Mouse (Mus musculus) bone marrow, adult 2 months (tissue): ENCODE data around the gene Cenpm. TPM values are rescaled to one million over a fixed set of nuclear protein-coding genes. Genes with fewer than 3 reads are reported as not detected.

Source experiments
- H3K27ac ChIP-seq: fragments of 200-500 bp; 2 replicates; pipeline ENCODE4 v1.5.1; 2012; ENCODE audit warnings: low read depth, mild to moderate bottlenecking, control low read depth, inconsistent platforms, low read length; ENCODE audit not compliant: control insufficient read depth, poor library complexity, insufficient read depth
- H3K4me1 ChIP-seq: fragments of 200-500 bp; 2 replicates; pipeline ENCODE4 v1.6.1; 2011; ENCODE audit warnings: low read length; ENCODE audit not compliant: control insufficient read depth, insufficient read depth
- H3K4me3 ChIP-seq: fragments of 200-500 bp; replicated peaks from 2 replicates; pipeline ENCODE3; 2011; ENCODE audit warnings: mild to moderate bottlenecking, low read depth, low read length, control low read depth; ENCODE audit not compliant: control insufficient read depth
- CTCF ChIP-seq: fragments of 200-500 bp; IDR thresholded peaks from 2 replicates; pipeline ENCODE4 v1.5.1; 2011; ENCODE audit warnings: low read length, control low read depth; ENCODE audit not compliant: control insufficient read depth, insufficient read depth
- POLR2A ChIP-seq: fragments of 200-500 bp; IDR thresholded peaks from 2 replicates; pipeline ENCODE4 v1.6.1; 2011; ENCODE audit warnings: low read depth, mild to moderate bottlenecking, control low read depth, low read length, borderline replicate concordance; ENCODE audit not compliant: control insufficient read depth
- WGBS: fragments of 180-500 bp; shearing (Covaris S2); methylation state at CpG from one replicate; pipeline ENCODE4 v1.1.7; 2018; 5-methylcytosine and 5-hydroxymethylcytosine counted together
- polyA plus RNA-seq: library from polyadenylated mRNA; stranded (reverse); fragments of >200 nt; gene quantifications from 2 replicates; pipeline ENCODE4 v1.2.4, GENCODE M21; 2011; ENCODE audit warnings: low replicate concordance; ENCODE audit not compliant: missing spikeins, insufficient read depth, insufficient read length

The Cenpm gene
- polyA plus RNA-seq, 1 experiment, result 21.2 TPM

- H3K27ac ChIP-seq, result no peak overlapping the region
- peaks cover 15% of the 10 kb centered on the region for H3K4me1 ChIP-seq
- TF ChIP-seq POLR2A, result no peak
- no peak for TF ChIP-seq CTCF
- WGBS, result 81% methylated on average over 1 of the region's 1 CpGs
- H3K4me3 ChIP-seq, result no peak overlapping the region
These were observed 56.6 kb downstream of the Cenpm start for GRCm38 (mm10) chr15:82187924-82188323.

GRCm38 (mm10) chr15:82187401-82187800 lies 57.1 kb downstream of the Cenpm start:
- 87% methylated on average over 4 of the region's 4 CpGs for WGBS
- Histone ChIP-seq H3K4me3 (no peak overlapping the region), H3K4me1 (peaks cover 15% of the 10 kb centered on the region), H3K27ac (peak overlapping the region; percentile 74)
- TF ChIP-seq POLR2A (no peak), CTCF (no peak)

GRCm38 (mm10) chr15:82186931-82187330 lies 57.6 kb downstream of the Cenpm start:
- no peak for TF ChIP-seq POLR2A
- no peak for TF ChIP-seq CTCF
- Histone ChIP-seq H3K4me1 (peaks cover 15% of the 10 kb centered on the region), H3K27ac (peak overlapping the region; percentile 84), H3K4me3 (no peak overlapping the region)
- WGBS, result 8% methylated on average over 5 of the region's 5 CpGs

GRCm38 (mm10) chr15:82186131-82186530 lies 58.4 kb downstream of the Cenpm start:
- TF ChIP-seq CTCF (no peak), POLR2A (no peak)
- 72% methylated on average over 14 of the region's 14 CpGs for WGBS
- peak overlapping the region; percentile 74 for H3K27ac ChIP-seq
- no peak overlapping the region for H3K4me3 ChIP-seq
- H3K4me1 ChIP-seq, result peaks cover 15% of the 10 kb centered on the region

GRCm38 (mm10) chr15:82185062-82185783 lies 59.3 kb downstream of the Cenpm start:
- TF ChIP-seq CTCF, result no peak
- TF ChIP-seq POLR2A, result no peak
- Histone ChIP-seq H3K27ac (no peak overlapping the region; the same call in 1 of the 2 replicates), H3K4me3 (no peak overlapping the region), H3K4me1 (peaks cover 15% of the 10 kb centered on the region)
- 86% methylated on average over 14 of the region's 14 CpGs for WGBS

- Histone ChIP-seq H3K4me1 (peaks cover 15% of the 10 kb centered on the region), H3K27ac (peak overlapping the region; percentile 35; the same call in 1 of the 2 replicates), H3K4me3 (no peak overlapping the region)
- 84% methylated on average over 10 of the region's 10 CpGs for WGBS
- no peak for TF ChIP-seq POLR2A
- no peak for TF ChIP-seq CTCF
These were observed 59.9 kb downstream of the Cenpm start for GRCm38 (mm10) chr15:82184656-82185055.

GRCm38 (mm10) chr15:82184183-82184582 lies 60.4 kb downstream of the Cenpm start:
- 56% methylated on average over 7 of the region's 7 CpGs for WGBS
- no peak for TF ChIP-seq CTCF
- Histone ChIP-seq H3K27ac (peak overlapping the region; percentile 37), H3K4me3 (no peak overlapping the region), H3K4me1 (peaks cover 15% of the 10 kb centered on the region)

Other genes starting within 250 kb of the Cenpm start
- gene Desi1, start 210.9 kb downstream of the Cenpm start, polyA plus RNA-seq, result 12.5 and 22.7 TPM in 2 replicates
- gene Snu13, start 197.2 kb downstream of the Cenpm start, polyA plus RNA-seq, result 119 and 144 TPM in 2 replicates
- not detected in 2 replicates for gene 4930407I10Rik, start 185.6 kb downstream of the Cenpm start, polyA plus RNA-seq
- gene Mei1, start 174.8 kb downstream of the Cenpm start, polyA plus RNA-seq, result not detected in 2 replicates
- 23.8 and 28.2 TPM in 2 replicates for gene Ccdc134, start 116.8 kb downstream of the Cenpm start, polyA plus RNA-seq
- gene Srebf2, start 97.6 kb downstream of the Cenpm start, polyA plus RNA-seq, result 19.3 and 46.3 TPM in 2 replicates
- gene Shisa8, start 31.9 kb downstream of the Cenpm start, polyA plus RNA-seq, result 0.77 and 1.9 TPM in 2 replicates
- 12.1 and 24.9 TPM in 2 replicates for gene Tnfrsf13c, start 20.4 kb downstream of the Cenpm start, polyA plus RNA-seq
- not detected in 2 replicates for gene 1500009C09Rik, start 7.6 kb upstream of the Cenpm start, polyA plus RNA-seq
- gene Sept3, start 30.1 kb upstream of the Cenpm start, polyA plus RNA-seq, result 2.0 TPM in 1 of 2 replicates, not detected in the other
- gene Wbp2nl, start 54.2 kb upstream of the Cenpm start, polyA plus RNA-seq, result not detected in 2 replicates
- 35.6 and 49.3 TPM in 2 replicates for gene Naga, start 94.2 kb upstream of the Cenpm start, polyA plus RNA-seq
- gene Pheta2, start 94.2 kb upstream of the Cenpm start, polyA plus RNA-seq, result 22.5 and 34.5 TPM in 2 replicates
- gene Smdt1, start 94.2 kb upstream of the Cenpm start, polyA plus RNA-seq, result 121 and 216 TPM in 2 replicates
- gene Ndufa6, start 109.6 kb upstream of the Cenpm start, polyA plus RNA-seq, result 120 and 208 TPM in 2 replicates
- gene Cyp2d22, start 135.5 kb upstream of the Cenpm start, polyA plus RNA-seq, result 5.2 and 7.2 TPM in 2 replicates
- gene Cyp2d11, start 149.3 kb upstream of the Cenpm start, polyA plus RNA-seq, result not detected in 2 replicates
- gene Cyp2d10, start 162.4 kb upstream of the Cenpm start, polyA plus RNA-seq, result 1.4 and 3.4 TPM in 2 replicates
- gene Cyp2d9, start 188.7 kb upstream of the Cenpm start, polyA plus RNA-seq, result 1.3 and 5.0 TPM in 2 replicates